Mouse (Mus musculus): ENCODE results near the gene Tspan8. TPM values are rescaled to one million over a fixed set of nuclear protein-coding genes. Genes with fewer than 3 reads are reported as not detected.

Gene Tspan8
- polyA plus RNA-seq, 1 experiment from 2014 or later: 23.6 TPM

GRCm38 (mm10) chr10:115860210-115860880 is 43.7 kb downstream of the Tspan8 start:
- Histone ChIP-seq H3K4me1 (ENCODE audit: insufficient read depth) (no peaks in the 10 kb centered on the region), H3K27ac (ENCODE audit: low read depth) (no peak overlapping the region), H3K36me3 (replicated peaks; ENCODE audit: insufficient read depth, low read length) (no peaks in the 10 kb centered on the region), H3K9me3 (ENCODE audit: low read length) (no peaks in the 10 kb centered on the region), H3K27me3 (ENCODE audit: insufficient read depth, low read length) (no peaks in the 10 kb centered on the region), H3K4me3 (ENCODE audit: low read depth, low read length) (no peak overlapping the region), H3K4me2 (ENCODE audit: low read depth, low read length) (no peak overlapping the region), H3K9ac (replicated peaks) (no peak overlapping the region)
- TF ChIP-seq CTCF (IDR thresholded peaks at IDR 0.05; ENCODE audit: low read depth): no peak
- no peak for TF ChIP-seq EP300 (IDR thresholded peaks at IDR 0.05; ENCODE audit: low read depth)
- ATAC-seq: no peak
- no peak for DNase-seq
- WGBS (ENCODE audit: insufficient replicate concordance): 76% methylated on average over 14 of the region's 15 CpGs

GRCm38 (mm10) chr10:115861967-115862366 is 45.3 kb downstream of the Tspan8 start:
- H3K4me2 ChIP-seq (ENCODE audit: low read depth, low read length): no peak overlapping the region

GRCm38 (mm10) chr10:115882757-115883156 is 66.1 kb downstream of the Tspan8 start:
- Histone ChIP-seq H3K9ac (replicated peaks) (no peak overlapping the region), H3K27ac (ENCODE audit: low read depth) (no peak overlapping the region), H3K36me3 (replicated peaks; ENCODE audit: insufficient read depth, low read length) (no peaks in the 10 kb centered on the region), H3K9me3 (ENCODE audit: low read length) (no peaks in the 10 kb centered on the region), H3K4me1 (ENCODE audit: insufficient read depth) (no peaks in the 10 kb centered on the region), H3K4me2 (ENCODE audit: low read depth, low read length) (no peak overlapping the region), H3K4me3 (ENCODE audit: low read depth, low read length) (no peak overlapping the region), H3K27me3 (ENCODE audit: insufficient read depth, low read length) (no peaks in the 10 kb centered on the region)
- DNase-seq (no peak), ATAC-seq (no peak)
- TF ChIP-seq EP300 (IDR thresholded peaks at IDR 0.05; ENCODE audit: low read depth): no peak
- 78% methylated on average over 5 of the region's 5 CpGs for WGBS (ENCODE audit: insufficient replicate concordance)

More at GRCm38 (mm10) chr10:115861967-115862366, 45.3 kb downstream of the Tspan8 start:
- Histone ChIP-seq H3K4me1 (ENCODE audit: insufficient read depth) (no peaks in the 10 kb centered on the region), H3K4me3 (ENCODE audit: low read depth, low read length) (no peak overlapping the region), H3K27me3 (ENCODE audit: insufficient read depth, low read length) (no peaks in the 10 kb centered on the region), H3K36me3 (replicated peaks; ENCODE audit: insufficient read depth, low read length) (no peaks in the 10 kb centered on the region), H3K27ac (ENCODE audit: low read depth) (no peak overlapping the region), H3K9me3 (ENCODE audit: low read length) (no peaks in the 10 kb centered on the region), H3K9ac (replicated peaks) (no peak overlapping the region)
- WGBS (ENCODE audit: insufficient replicate concordance): 64% methylated on average over 5 of the region's 5 CpGs
- DNase-seq (no peak), ATAC-seq (no peak)
- no peak for TF ChIP-seq CTCF (IDR thresholded peaks at IDR 0.05; ENCODE audit: low read depth)
- TF ChIP-seq EP300 (IDR thresholded peaks at IDR 0.05; ENCODE audit: low read depth): no peak

- no peaks in the 10 kb centered on the region for H3K9me3 ChIP-seq (ENCODE audit: low read length)
- no peak overlapping the region for H3K4me3 ChIP-seq (ENCODE audit: low read depth, low read length)
- TF ChIP-seq CTCF (IDR thresholded peaks at IDR 0.05; ENCODE audit: low read depth) (no peak), EP300 (IDR thresholded peaks at IDR 0.05; ENCODE audit: low read depth) (no peak)
- no peak for ATAC-seq
- no peak overlapping the region for H3K4me2 ChIP-seq (ENCODE audit: low read depth, low read length)
- no peak overlapping the region for H3K27ac ChIP-seq (ENCODE audit: low read depth)
- H3K36me3 ChIP-seq (replicated peaks; ENCODE audit: insufficient read depth, low read length): no peaks in the 10 kb centered on the region
- H3K4me1 ChIP-seq (ENCODE audit: insufficient read depth): no peaks in the 10 kb centered on the region
- H3K27me3 ChIP-seq (ENCODE audit: insufficient read depth, low read length): no peaks in the 10 kb centered on the region
- no peak for DNase-seq
- no peak overlapping the region for H3K9ac ChIP-seq (replicated peaks)
- 51% methylated on average over 4 of the region's 4 CpGs for WGBS (ENCODE audit: insufficient replicate concordance)
Observed at GRCm38 (mm10) chr10:115891924-115892323, 75.3 kb downstream of the Tspan8 start.

GRCm38 (mm10) chr10:115892973-115893372 is 76.3 kb downstream of the Tspan8 start:
- Histone ChIP-seq H3K9ac (replicated peaks) (no peak overlapping the region), H3K4me1 (ENCODE audit: insufficient read depth) (no peaks in the 10 kb centered on the region), H3K9me3 (ENCODE audit: low read length) (no peaks in the 10 kb centered on the region), H3K4me3 (ENCODE audit: low read depth, low read length) (no peak overlapping the region), H3K36me3 (replicated peaks; ENCODE audit: insufficient read depth, low read length) (no peaks in the 10 kb centered on the region), H3K4me2 (ENCODE audit: low read depth, low read length) (no peak overlapping the region), H3K27ac (ENCODE audit: low read depth) (no peak overlapping the region), H3K27me3 (ENCODE audit: insufficient read depth, low read length) (no peaks in the 10 kb centered on the region)
- WGBS (ENCODE audit: insufficient replicate concordance): 39% methylated on average over 6 of the region's 6 CpGs
- TF ChIP-seq CTCF (IDR thresholded peaks at IDR 0.05; ENCODE audit: low read depth): no peak
- TF ChIP-seq EP300 (IDR thresholded peaks at IDR 0.05; ENCODE audit: low read depth): no peak
- DNase-seq (no peak), ATAC-seq (no peak)

- no peaks in the 10 kb centered on the region for H3K9me3 ChIP-seq (ENCODE audit: low read length)
- no peak overlapping the region for H3K9ac ChIP-seq (replicated peaks)
- ATAC-seq: no peak
- no peaks in the 10 kb centered on the region for H3K36me3 ChIP-seq (replicated peaks; ENCODE audit: insufficient read depth, low read length)
- TF ChIP-seq EP300 (IDR thresholded peaks at IDR 0.05; ENCODE audit: low read depth): no peak
- no peak for TF ChIP-seq CTCF (IDR thresholded peaks at IDR 0.05; ENCODE audit: low read depth)
- H3K27ac ChIP-seq (ENCODE audit: low read depth): no peak overlapping the region
- H3K4me3 ChIP-seq (ENCODE audit: low read depth, low read length): no peak overlapping the region
- H3K4me1 ChIP-seq (ENCODE audit: insufficient read depth): no peaks in the 10 kb centered on the region
- H3K27me3 ChIP-seq (ENCODE audit: insufficient read depth, low read length): no peaks in the 10 kb centered on the region
- WGBS (ENCODE audit: insufficient replicate concordance): 62% methylated on average over 5 of the region's 5 CpGs
- no peak for DNase-seq
- H3K4me2 ChIP-seq (ENCODE audit: low read depth, low read length): no peak overlapping the region
Observed at GRCm38 (mm10) chr10:115894045-115894444, 77.4 kb downstream of the Tspan8 start.

Measured in liver, postnatal 0 days (tissue).